Mouse (Mus musculus) left cerebral cortex, postnatal 4 days (tissue): ENCODE measurements at regions not wholly inside any gene's neighbourhood (a gene's known extent, or its start where the extent isn't known, plus 50 kb on each side); places are given as distances from the start of the nearest gene placed in this dataset.

Experiments used
- DNase-seq: peaks from one replicate; pipeline ENCODE4 v3.0.0-alpha.2; 2022
- intact Hi-C: fragments of 180-260 bp; cut with DNase I; formaldehyde crosslinking; loops from one replicate; pipeline ENCODE4 v1.15.1; 2025

DNA sequence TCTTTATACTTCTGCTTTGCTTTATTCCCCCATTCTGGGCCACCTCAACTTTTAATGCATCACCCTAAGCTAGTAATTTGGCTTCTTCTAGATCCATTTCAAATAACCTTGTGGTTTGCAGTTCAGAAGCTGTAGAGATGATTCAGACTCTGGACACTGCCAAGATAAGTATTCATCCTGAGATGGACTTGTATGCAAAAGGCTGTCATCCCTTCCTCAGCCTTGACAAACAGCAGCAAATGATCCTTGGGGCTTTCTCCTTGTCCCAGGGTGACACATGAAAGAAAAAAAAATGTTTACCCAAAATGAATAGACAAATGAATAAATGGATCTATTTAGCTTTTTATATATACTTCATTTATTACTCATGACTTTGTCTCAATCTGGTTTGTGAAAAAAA, 120.0 kb upstream of the Erbb4 start:
- no peak for DNase-seq
- intact Hi-C loops = no loop called here

DNA sequence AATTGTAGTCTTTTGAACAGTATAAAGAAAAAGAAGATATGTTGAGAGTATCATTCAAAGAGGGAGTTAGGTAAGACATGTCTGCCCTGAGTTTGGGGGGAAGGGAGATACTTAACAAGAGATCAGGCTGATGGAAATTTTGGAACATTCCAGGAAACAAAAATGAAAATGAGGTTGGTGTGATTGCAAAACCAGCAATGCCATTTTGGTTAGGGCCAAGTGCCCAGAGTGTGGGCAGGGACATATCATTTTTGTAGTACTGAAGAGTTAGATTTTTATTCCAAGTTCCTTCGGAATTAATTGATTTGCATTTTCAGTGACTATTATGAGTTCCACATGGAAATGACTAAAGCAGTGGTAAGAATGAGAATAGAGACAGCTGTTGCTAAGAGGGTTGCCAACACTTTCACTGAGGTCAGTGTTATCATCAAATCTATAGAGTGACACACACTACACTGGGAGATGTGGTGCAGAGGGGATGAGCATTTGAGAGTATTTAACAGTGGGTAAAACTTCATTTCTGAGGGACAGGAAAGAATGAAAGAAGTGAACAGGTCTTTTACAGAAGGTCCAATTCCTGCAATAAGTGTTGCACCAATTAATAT, 105.1 kb upstream of the Erbb4 start:
- DNase-seq = no peak
- intact Hi-C loops = no loop called here

DNA sequence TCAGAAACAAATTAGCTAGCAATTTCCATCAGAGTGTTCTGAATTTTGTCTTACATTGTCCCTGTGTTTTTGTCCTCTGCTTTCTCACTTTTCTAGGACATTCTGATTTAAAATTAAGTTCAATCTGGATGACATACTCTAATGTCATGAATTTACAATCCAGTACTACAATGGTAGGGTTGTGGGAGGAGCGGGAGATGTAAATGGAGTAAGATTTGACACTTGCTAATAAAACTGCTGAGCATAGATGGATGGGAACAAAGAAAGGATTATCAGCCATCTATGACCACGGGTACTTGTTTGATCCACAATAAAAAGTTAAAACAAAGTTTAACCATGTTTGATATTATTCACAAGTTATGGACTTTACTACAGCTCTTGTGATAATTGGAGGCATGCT, 94.9 kb upstream of the Erbb4 start:
- DNase-seq = no peak
- intact Hi-C loops = no loop called here

DNA sequence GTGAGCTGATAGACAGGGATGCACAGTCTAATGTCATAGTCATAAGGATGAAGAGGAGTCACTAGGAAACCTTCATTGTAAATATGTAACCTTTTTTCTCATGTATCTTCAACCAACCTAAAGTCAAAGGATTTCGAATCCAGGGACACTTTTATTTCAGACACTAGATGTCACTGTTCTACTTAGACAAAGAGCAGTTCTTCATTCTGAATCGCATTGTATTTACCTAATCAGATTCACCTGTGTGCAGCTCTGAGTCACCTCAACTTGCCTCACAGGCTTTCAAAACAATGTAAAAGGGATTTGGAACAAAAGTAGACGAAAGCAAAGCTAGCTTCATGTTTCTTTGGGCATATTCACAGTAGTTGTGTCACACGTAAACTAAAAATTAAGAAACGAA, 57.3 kb upstream of the Erbb4 start:
- no peak for DNase-seq
- intact Hi-C loops = no loop called here
